Mouse (Mus musculus): ENCODE results near the gene Hsh2d. TPM values are rescaled to one million over a fixed set of nuclear protein-coding genes. Genes with fewer than 3 reads are reported as not detected.

The Hsh2d gene
- 10 to 100 TPM; 32.1 to 38.1 TPM for polyA plus RNA-seq (2017; shearing (Covaris generic))

DNA sequence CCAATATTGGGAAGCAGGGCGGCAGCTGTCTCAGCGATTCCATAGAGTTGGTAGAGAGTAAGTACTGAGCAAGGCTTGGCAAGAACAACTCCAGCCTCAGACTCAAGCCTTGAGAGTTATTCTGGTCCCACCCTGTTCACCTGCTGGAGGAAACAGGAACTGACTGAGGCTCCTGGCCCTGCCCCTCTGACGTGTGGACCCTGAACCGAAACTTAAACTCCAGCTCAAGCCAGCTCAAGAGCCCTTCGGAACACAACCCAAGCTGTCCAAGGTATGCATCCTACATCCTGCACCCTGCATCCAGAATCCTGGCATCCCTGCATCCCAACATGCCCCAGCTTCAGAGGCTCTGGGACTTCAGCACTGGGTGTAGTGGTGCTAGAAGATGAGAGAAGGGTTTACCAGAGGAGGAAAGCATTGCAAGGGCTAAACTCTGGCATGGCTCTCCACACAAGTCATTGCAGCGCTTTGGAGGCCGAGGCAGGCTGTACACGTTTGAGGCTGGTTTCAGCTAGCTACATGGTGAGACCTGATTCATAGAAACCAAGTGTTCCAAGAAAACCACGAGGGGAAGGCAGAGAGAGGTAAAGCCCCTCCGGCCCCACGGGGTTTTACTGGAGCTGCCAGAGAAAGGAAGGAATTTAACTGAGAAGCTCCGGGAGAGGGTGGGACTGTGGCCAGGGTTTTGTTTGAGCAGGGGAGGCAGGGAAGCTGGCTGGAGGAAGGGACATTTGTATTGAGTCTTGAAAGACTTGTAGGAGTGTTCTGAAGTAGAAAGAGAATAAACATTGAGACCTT, at the start of gene Hsh2d:
Gene Hsh2d (plus strand): TSS at position 222 of the 798 bp plus-strand sequence.
- peak; percentile 99 for ATAC-seq

DNA sequence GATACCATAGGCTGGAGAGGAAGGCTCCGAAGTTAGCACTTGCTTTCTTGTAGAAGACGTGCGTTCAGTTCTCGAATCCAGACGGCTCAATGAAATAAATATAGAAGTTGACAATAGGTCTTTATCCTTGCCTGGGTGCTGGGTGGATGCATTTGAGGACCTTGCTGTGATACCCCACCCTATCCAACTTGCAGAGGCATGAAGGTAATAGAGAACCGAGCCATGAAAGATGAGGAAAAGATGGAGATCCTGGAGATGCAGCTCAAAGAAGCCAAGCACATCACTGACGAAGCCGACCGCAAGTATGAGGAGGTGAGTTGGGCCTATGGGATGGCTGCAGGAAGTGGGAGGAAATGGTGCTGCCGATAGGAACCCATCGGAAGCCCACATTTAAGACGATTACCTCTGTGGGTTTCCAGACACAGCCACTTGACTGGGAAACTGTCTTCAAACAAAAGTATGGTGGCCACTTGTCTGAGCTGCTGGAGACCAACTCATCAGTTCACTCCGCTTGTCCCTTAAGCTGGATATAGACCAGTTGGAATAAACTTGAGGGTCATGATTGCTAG, 46.1 kb upstream of the Hsh2d start:
- no peak for ATAC-seq

DNA sequence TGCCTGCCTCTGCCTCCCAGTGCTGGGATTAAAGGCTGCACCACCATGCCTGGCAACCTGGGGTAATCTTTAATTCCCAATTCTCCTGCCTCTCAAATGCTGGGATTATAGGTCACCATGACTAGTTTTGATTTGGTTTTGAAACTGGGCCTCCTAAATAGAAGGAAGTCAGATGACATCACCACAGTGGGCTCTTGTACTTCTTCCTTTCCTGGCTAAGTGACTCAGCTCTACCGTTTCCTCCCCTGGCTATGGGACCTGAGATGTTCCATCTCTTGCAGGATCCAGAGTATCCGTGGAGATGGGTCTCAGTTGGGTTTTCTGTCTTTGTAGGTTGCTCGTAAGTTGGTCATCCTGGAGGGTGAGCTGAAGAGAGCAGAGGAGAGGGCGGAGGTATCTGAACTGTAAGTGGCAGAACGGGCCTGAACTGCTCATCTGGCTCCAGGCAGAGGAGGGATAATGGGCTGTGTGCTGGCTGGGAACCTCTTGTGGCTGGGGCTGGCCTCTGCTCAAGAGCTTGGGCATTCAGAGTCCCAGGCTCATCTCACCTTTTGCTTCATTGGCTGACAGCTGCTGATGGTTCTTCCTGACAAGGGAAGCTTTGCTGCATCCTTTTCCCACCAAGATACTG, 45.0 kb upstream of the Hsh2d start:
- ATAC-seq, result no peak

DNA sequence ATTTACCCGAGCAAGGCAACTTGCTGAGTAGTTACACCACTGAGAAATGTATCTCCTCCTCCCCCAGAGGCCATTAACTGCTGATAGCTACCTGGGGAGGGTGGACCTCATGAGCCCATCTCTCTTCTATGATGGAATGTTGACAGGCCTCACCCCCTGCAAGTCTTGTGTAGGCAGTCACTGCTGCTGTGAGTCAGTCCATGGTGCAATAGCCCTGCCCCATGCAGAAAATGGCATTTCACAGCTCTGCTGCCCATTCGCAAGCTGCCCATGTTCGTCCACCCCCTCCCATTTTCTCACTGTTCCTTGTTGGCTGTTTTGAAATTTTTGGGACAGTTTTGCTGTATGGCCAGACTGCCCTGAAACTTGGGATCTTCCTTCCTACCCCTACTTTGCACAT, 43.9 kb upstream of the Hsh2d start:
- no peak for ATAC-seq

DNA sequence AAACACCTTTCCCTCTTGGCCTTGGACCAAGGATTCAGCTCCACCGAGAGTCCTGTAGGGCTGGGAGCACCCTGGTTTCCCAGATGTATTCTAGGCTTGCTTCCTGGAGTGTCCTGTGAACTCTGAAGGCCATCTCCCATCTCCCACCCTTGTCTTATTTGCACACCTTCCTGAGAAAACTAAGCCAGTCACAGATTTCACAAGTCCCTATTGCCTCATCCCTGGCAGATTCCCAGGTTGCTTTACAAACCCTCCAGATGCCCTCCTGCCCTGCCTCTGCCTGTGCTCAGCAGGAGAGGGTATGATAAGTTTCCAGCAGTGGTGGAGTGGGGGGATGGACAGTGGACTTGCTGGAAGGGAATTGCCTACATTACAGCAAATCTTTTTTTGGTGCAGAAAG, 43.4 kb upstream of the Hsh2d start:
- no peak for ATAC-seq

DNA sequence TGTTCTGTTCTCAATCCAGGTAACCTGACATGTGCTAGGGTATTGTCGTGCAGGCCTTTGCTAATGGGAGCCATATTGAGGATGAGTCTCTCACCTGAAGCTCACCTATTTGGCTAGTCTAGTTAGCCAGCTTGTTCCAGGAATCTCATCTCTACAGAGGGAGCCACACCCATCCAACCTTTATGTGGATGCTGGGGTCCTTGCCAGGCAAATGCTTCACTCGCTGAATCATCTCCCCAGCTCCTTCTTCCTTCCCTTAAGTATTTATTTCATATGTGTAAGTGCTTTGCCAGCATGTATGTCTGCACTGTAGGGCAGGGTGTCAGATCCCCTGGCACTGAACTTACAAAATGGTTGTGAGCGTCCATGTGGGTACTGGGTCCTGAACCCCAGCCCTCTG, 42.9 kb upstream of the Hsh2d start:
- ATAC-seq, result no peak

DNA sequence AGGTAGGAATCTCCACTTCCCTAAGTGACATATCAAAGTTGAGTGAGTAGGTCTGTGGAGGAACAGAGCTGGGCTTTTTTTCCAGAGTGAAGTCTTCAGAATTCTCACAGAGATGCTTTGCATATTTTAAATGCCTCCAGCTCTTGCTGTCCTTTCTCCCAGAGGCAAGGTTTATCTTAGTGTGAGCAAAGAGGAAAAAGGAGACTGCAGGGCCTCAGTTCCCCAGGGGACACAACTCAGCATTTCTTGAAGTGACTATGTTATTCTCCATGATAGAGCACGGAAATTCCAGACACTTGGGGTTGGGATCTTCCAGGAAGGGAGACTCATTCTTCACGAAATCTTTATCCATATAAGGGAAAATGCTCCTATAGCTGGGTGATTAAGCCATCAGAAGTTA, 42.2 kb upstream of the Hsh2d start:
- ATAC-seq, result no peak

DNA sequence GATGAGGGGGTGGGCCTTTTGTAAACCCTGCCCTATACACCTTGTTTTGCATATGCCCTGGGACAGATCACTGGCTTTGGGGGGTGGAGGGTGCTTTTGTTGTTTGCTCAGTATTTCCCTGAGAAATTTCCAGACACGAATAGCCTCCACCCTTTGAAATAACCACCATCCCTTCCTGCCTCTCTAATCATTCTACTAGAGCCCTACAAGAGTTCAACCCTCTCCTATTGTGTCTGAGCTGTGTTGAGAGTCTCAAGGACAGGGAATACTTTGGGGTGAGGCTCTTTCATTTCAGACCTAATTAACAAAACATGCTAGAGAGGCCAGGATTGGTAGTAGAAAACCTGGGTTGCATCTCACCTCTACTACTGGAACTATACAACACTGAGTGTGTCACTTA, 40.4 kb upstream of the Hsh2d start:
- no peak for ATAC-seq

DNA sequence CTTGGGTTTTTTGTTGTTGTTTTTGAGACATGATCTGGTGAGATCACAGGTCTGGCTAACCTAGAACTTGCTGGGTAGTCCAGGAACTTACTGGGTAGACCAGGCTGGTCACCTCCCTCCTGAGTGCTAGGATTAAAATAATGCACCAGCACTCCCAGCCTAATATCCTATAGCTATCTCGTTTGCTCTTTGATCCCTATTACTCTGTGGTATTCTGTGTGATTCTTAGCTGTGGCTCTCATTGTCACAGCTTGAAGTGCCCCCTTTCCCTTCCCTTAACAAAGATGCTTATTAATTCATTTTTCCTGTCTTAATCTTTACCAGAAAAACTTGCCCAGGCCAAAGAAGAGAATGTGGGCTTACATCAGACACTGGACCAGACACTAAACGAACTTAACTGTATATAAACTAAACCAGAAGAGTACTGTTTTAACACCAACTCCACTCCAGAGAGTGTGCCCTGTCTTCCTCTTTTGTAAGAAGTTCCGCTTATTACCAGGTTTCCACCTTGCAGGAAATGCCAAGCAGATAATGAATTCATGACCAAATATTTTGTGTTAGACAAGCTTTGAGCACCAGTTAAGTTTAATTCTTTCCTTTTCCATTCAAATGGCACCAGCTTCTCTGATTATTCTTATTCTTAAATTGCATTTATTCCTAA, 37.9 kb upstream of the Hsh2d start:
- no peak for ATAC-seq

DNA sequence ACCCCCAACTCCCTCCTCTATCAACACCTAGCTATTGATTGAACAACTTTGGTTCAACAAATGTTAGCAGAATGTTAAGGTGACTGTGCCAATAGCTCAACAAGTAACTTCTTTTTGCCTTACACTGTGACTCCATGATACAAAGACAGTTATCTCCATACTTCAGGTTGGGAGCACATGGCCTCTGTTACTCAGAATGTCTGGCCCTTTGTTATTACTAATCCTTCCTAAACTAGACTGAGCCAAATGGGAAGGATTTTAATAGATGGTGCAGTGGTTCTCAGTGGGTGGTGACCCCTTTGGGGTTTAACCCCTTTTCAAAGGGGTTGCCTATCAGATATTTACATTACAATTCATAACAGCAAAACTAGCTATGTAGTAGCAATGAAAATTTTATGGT, 36.1 kb upstream of the Hsh2d start:
- ATAC-seq, result no peak

DNA sequence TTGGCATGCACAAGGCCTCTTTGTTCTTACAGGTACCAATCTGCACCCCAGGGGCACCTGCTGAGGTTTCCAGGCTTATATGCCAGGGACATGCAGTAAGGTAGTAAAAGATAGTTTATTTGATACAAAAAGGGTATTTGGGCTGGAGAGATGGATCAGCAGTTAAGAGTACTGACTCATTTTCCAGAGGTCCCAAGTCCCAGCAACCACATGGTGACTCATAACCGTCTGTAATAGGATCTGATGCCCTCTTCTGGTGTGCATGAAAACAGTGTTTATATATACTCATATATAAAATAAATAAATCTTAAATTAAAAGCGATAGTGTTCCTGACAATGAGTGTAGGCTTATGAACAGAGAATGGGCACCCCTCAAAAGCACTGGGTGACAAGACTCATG, 31.3 kb upstream of the Hsh2d start:
- no peak for ATAC-seq

DNA sequence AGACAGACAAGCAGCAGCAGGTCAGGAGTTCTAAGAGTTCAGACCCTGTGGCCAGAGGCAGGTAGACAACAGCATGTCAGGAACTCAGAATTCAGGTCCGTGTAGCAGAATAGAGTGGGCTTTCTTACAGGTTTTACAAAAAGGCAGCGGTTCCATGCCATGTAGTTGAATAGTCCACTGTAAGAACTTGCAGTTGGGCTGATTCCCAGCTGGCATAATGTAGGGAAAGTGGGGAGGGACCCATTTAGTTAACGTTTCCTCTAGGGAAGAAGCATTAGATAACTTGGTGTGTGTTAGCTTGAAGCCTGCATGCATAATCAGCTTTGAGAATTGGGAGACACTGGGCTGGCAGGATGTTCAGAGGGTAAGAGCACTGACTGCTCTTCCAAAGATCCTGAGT, 30.7 kb upstream of the Hsh2d start:
- ATAC-seq, result no peak

DNA sequence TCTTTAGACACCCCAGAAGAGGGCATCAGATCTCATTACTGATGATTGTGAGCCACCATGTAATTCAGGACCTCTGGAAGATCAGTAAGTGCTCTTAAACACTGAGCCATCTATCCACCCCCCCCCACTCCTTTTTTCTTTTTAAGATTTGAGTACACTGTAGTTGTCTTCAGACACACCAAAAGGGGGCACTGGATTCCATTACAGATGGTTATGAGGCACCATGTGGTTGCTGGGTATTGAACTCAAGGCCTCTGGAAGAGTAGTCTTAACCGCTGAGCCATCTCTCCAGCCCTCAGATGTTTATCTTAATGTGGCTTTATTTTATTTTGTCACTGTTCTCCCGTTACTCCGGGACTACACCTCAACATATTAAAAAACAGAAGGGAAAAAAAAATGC, 29.4 kb upstream of the Hsh2d start:
- no peak for ATAC-seq

DNA sequence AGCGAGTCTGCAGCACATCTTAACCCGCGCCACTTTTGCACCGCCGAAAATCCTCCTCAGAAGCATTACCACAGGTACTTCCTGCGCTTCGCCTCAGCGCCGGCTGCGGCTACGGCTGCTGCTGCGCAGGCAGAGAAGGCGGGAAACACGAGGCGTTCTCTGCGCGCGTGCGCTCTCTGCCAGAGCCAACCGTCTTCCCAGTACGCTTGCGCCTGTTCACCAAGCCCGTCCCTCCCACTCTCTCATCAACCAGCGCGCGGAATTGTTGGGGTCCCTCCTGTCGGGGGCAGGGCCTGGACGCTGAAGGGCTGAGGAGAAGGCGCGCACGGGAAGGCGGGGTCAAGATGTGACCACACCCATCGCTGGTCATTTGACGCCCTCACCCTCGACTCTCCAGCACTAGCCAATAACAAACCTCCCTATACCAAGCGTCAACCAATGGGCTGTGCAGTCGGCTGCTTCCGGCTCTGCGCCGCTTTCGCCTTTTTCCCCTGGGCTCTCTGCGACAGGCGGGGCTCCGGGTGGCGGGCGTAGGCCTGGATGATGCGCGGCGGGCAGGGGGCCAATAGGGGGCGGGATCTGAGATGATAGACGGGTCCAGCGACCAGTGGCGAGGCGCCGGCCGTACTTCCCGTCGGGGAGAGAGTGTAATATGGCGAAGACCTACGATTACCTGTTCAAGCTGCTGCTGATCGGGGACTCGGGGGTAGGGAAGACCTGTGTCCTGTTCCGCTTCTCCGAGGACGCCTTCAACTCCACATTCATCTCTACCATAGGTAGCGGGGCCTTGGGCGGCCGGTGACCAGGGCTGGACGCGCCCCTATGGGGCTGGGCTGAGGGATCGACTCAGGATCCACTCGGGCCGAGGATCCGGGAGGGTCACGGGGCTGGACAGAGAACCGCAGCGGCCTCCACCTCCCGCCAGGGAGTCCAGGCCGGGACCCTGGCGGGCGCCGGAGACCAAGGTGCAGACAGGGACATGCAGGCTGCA, 28.4 kb upstream of the Hsh2d start, which contains the start of gene Rab8a:
Gene Rab8a (plus strand): TSS at position 494 of the 991 bp plus-strand sequence.
- peak; percentile 88 for ATAC-seq

DNA sequence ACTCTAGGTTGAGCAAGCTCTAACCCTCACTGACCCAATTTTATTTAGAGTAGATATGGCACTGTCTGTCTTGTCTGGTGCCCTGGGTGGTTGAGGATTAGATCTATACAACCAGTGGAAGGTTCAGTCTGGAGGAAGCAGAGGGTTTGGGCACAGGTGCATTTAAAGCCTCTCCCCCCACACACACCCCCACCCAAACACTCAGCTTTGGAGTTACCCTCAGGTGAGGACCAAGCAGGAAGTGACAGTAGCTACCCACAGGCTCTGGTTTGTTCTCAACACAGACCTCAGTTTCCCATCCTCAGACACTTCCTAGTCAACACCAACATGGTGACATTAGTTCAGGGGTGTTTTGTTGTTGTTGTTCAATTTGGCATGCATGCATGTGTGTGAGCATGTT, 26.6 kb upstream of the Hsh2d start:
- no peak for ATAC-seq

DNA sequence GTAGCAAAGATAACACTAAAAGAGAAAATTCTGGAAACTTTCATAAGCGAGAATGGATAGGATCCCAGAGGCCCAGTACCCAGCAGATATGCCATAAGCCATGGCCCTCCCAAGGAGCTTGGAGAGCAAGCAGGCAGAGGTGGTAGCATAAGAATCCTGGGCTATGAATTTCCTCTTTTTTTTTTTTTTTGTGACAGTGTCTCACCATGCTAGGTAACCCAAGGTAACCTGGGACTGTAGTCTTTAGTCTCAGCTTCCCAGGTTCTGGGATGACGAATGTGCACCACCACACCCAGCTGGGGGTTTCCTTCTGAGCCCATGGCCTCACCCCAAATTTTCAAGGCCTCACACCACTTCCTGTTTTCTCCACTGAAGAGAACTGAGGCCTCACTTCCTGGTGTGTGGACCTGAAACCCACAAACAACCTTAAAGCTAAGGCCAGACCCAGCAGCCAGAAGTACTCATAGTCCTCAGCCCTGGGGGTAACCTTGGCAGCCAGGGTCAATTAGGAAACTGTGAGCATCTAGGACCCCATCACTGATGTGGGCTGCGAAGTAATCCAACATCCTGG, 20.3 kb upstream of the Hsh2d start:
- peak; percentile 94 for ATAC-seq

DNA sequence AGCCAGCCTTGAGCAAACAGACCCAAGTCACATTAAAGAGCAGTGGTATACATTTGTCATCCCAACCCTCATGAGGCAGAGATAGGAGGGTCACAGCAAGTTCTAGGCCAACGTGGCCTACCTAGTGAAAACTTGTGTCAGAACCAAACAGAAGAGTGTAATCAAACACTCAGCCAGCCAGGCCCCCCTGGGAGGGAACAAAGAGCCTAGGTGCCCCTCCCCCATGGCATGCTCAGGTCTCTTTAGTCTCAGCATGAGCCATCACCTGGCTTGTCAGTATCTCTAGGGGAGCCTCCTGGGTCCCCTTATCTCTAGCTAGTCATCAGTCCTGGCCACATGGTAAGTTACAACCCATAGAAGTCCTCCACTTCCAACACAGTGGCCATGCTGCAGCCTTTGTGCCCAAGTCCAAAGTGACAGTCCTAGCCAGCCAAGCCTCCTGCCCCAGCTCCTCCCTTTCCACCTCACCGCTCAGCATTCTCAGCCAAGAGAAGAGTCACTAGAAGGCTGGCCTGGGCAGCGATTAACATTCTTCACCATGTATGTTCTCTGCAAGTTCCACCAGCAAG, 19.7 kb upstream of the Hsh2d start:
- ATAC-seq, result peak; percentile 19

DNA sequence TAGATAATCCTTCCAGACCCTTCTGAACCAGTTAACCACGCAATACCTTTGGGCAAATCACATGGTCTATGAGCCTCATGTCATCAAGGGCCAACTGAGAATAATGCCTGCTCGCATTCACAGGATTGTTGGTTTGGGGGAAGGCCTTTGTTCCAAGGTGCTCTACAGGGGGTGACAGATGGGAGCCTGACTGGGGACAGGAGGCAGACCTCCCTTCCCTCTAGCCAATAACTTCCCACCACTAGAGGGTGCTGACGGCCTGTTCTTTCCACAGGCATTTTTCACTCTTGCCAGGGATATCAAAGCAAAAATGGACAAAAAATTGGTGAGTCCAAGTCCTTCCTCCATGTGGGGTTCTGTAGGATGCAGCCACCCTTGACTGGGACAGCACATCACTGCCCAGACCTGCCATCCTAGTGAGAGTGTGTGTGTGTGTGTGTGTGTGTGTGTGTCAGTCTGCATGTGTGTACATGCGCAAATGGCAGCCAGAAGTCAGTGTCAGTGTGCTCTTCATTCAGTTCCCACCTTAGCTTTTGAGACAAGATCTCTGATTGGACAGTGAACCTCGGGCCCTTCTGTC, 12.0 kb upstream of the Hsh2d start:
- peak; percentile 76 for ATAC-seq

DNA sequence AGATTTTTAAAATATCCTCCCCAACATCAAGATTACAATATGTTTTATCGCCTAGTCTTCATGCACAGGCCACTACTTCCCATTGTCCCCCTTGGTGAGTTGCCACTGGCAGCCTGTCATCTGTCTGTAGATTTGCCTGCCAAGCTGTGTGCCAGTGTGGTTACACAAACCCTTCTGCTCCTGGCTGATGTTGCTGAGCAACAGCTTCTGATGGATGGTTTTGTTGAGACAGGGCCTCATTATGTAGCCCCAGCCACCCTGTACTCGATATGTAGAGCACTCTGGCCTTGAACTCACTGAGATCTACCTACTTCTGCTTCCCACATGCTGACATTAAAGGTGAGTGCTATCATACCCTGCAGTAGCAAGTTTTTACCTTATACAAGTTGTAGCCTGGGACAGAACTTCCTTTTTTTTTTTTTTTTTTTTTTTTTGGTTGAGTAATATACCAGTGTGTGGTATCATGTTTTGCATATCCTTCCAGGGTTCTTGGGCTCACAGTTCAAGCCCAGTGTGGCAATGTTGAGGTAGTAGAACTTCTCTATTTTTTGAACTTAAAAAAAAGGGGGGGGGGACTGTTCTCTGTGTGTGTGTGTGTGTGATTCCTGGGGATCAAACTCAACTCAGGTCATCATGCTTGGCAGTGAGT, 5.8 kb upstream of the Hsh2d start:
- no peak for ATAC-seq

DNA sequence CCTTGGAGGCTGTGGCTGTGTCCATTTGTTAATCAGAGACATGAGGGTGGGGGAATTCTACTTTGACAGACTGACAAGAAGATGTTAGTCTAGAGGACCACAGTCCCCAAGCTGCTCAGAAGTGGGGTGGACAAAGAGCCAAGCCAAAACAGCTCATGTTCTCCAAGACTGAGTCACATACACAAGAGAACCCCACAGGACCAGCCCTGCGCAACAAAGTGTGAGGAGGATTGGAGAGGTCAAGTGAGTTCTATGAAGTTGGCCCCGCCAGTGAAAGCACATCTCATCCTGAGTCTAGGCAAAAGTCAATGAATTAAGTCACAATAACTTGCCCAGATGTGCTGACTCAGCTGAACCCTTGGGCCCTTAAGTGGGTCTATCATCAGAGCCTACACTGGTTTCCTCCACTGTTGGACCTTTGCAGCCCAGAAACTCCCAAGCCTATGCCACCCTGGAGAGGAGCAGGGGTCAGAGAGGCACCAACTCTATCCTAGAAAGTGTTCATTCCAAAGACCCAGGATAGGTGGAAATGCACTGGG, 1.6 kb upstream of the Hsh2d start:
- no peak for ATAC-seq
